Mouse (Mus musculus) ovary, adult 18-20 months (tissue): Measurements from ENCODE around the gene Gm28048.

ENCODE experiments used
- DNase-seq: peaks from one replicate; pipeline ENCODE4 v3.0.0; 2022; ENCODE audit warnings: low spot score, mixed read lengths

Gm28048 gene

GRCm38 (mm10) chr11:22981984-22982757 lies at the start of gene Gm28048, which contains the start of gene Commd1:
Gene Gm28048 (minus strand): TSS chr11:22982090.
Gene Commd1 (minus strand): TSS chr11:22982382.
- DNase-seq = peak; percentile 92

- DNase-seq = no peak
These were observed 47.5 kb upstream of the Gm28048 start for GRCm38 (mm10) chr11:23029399-23029798.

GRCm38 (mm10) chr11:23028957-23029356 lies 47.1 kb upstream of the Gm28048 start:
- DNase-seq = no peak

GRCm38 (mm10) chr11:23024169-23024568 lies 42.3 kb upstream of the Gm28048 start:
- no peak for DNase-seq

- DNase-seq = no peak
These were observed 41.3 kb upstream of the Gm28048 start for GRCm38 (mm10) chr11:23023155-23023554.

- DNase-seq = no peak
These were observed 39.0 kb upstream of the Gm28048 start for GRCm38 (mm10) chr11:23020841-23021240.

GRCm38 (mm10) chr11:23020116-23020770 lies 38.4 kb upstream of the Gm28048 start:
- DNase-seq = peak; percentile 34

- no peak for DNase-seq
These were observed 36.1 kb upstream of the Gm28048 start for GRCm38 (mm10) chr11:23017943-23018342.

- DNase-seq = no peak
These were observed 33.1 kb upstream of the Gm28048 start for GRCm38 (mm10) chr11:23014996-23015395.

- no peak for DNase-seq
These were observed 31.8 kb upstream of the Gm28048 start for GRCm38 (mm10) chr11:23013580-23014294.

- no peak for DNase-seq
These were observed 31.2 kb upstream of the Gm28048 start for GRCm38 (mm10) chr11:23013096-23013495.

GRCm38 (mm10) chr11:23008824-23009200 lies 26.9 kb upstream of the Gm28048 start:
- no peak for DNase-seq

GRCm38 (mm10) chr11:23008181-23008823 lies 26.4 kb upstream of the Gm28048 start:
- DNase-seq = peak; percentile 80

- peak; percentile 66 for DNase-seq
These were observed 25.7 kb upstream of the Gm28048 start, which contains the start of gene Fam161a for GRCm38 (mm10) chr11:23007481-23008180. Gene Fam161a (plus strand): TSS chr11:23007531.

GRCm38 (mm10) chr11:23007166-23007480 lies 25.2 kb upstream of the Gm28048 start:
- no peak for DNase-seq

- no peak for DNase-seq
These were observed 23.4 kb upstream of the Gm28048 start for GRCm38 (mm10) chr11:23005276-23005675.

- DNase-seq = no peak
These were observed 16.4 kb upstream of the Gm28048 start for GRCm38 (mm10) chr11:22998308-22998707.

- no peak for DNase-seq
These were observed 13.6 kb upstream of the Gm28048 start for GRCm38 (mm10) chr11:22995461-22995860.

GRCm38 (mm10) chr11:22994271-22994670 lies 12.4 kb upstream of the Gm28048 start:
- DNase-seq = no peak

- no peak for DNase-seq
These were observed 9.4 kb upstream of the Gm28048 start for GRCm38 (mm10) chr11:22991218-22991835.
